Mouse (Mus musculus) bone marrow, adult 2 months (tissue): Measurements from ENCODE around the gene Clk2. TPM values are rescaled to one million over a fixed set of nuclear protein-coding genes. Genes with fewer than 3 reads are reported as not detected.

Experiments
- H3K27ac ChIP-seq: fragments of 200-500 bp; 2 replicates; pipeline ENCODE4 v1.5.1; 2012; ENCODE audit warnings: low read depth, mild to moderate bottlenecking, control low read depth, inconsistent platforms, low read length; ENCODE audit not compliant: control insufficient read depth, poor library complexity, insufficient read depth
- H3K4me1 ChIP-seq: fragments of 200-500 bp; 2 replicates; pipeline ENCODE4 v1.6.1; 2011; ENCODE audit warnings: low read length; ENCODE audit not compliant: control insufficient read depth, insufficient read depth
- H3K4me3 ChIP-seq: fragments of 200-500 bp; replicated peaks from 2 replicates; pipeline ENCODE3; 2011; ENCODE audit warnings: mild to moderate bottlenecking, low read depth, low read length, control low read depth; ENCODE audit not compliant: control insufficient read depth
- CTCF ChIP-seq: fragments of 200-500 bp; IDR thresholded peaks from 2 replicates; pipeline ENCODE4 v1.5.1; 2011; ENCODE audit warnings: low read length, control low read depth; ENCODE audit not compliant: control insufficient read depth, insufficient read depth
- POLR2A ChIP-seq: fragments of 200-500 bp; IDR thresholded peaks from 2 replicates; pipeline ENCODE4 v1.6.1; 2011; ENCODE audit warnings: low read depth, mild to moderate bottlenecking, control low read depth, low read length, borderline replicate concordance; ENCODE audit not compliant: control insufficient read depth
- WGBS: fragments of 180-500 bp; shearing (Covaris S2); methylation state at CpG from one replicate; pipeline ENCODE4 v1.1.7; 2018; 5-methylcytosine and 5-hydroxymethylcytosine counted together
- polyA plus RNA-seq: library from polyadenylated mRNA; stranded (reverse); fragments of >200 nt; gene quantifications from 2 replicates; pipeline ENCODE4 v1.2.4, GENCODE M21; 2011; ENCODE audit warnings: low replicate concordance; ENCODE audit not compliant: missing spikeins, insufficient read depth, insufficient read length

Clk2 gene
- polyA plus RNA-seq, 1 experiment = 90.9 TPM

DNA sequence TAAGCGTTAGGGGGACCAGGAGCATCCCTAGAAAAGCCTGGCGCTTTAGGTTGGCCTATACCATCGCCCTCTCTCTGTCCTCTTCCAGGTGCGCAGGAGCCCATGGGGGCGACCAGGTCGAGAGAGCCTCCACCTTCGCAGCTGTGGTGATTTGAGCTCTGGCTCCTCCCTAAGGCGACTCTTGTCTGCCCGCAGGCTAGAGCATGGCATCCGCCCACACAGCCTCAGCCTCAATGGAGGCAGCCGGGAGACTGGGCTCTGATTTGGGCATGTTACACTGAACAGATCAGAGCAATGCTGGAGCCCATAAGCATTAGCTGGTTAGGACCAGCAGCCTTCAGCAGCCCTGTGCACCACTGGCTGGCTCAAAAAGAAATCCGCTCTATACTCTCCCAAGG is 23.9 kb downstream of the Clk2 start:
- Histone ChIP-seq H3K27ac (peak overlapping the region; percentile 33), H3K4me1 (peaks cover 2% of the 10 kb centered on the region), H3K4me3 (peak overlapping the region; percentile 2)
- TF ChIP-seq CTCF (no peak), POLR2A (no peak)
- WGBS = 74% methylated on average over 12 of the region's 12 CpGs

DNA sequence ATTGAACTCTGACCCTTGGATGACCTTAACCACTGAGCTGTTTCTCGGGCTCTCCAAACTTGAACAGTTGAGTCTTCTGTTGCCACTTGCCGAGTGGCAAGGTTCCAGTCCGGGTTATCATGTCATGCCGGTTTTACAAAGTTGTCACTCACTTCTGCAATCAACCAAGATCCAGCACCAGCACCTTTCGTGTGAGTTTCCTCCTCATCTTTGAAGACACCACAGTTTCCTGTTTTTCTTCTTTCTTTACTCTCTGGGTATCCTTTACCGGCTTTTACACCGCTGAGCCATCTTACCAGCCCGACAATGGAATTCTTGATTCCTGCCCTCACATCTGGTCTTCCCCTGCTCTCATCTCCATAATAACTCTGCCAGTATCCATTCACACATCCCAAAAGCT is 25.8 kb downstream of the Clk2 start:
- Histone ChIP-seq H3K27ac (peak overlapping the region; percentile 2; the same call in 1 of the 2 replicates), H3K4me1 (peaks cover 2% of the 10 kb centered on the region; the same call in 1 of the 2 replicates), H3K4me3 (no peak overlapping the region)
- 3% methylated on average over 8 of the region's 8 CpGs for WGBS
- TF ChIP-seq CTCF = no peak
- no peak for TF ChIP-seq POLR2A

DNA sequence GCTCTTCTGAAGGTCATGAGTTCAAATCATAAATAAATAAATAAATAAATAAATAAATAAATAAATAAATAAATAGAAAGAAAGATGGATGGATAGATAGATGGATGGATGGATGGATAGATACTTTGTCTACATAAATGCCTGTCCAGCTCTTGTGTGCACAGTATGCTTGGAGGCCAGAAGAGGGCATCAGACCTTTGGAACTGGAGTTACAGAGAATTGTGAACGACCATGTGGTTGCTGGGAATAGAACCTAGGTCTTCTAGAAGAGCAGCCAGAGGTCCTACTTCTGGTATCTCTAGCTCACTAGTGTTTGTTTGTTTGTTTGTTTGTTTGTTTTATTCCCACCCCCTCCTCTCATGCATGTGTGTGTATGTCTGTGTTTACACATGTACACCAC is 28.8 kb downstream of the Clk2 start:
- no peak overlapping the region for H3K4me3 ChIP-seq
- H3K4me1 ChIP-seq = no peaks in the 10 kb centered on the region; the same call in 1 of the 2 replicates
- WGBS = 24% methylated on average over 1 of the region's 1 CpGs
- TF ChIP-seq POLR2A = no peak
- TF ChIP-seq CTCF = no peak
- H3K27ac ChIP-seq = no peak overlapping the region

- no peak overlapping the region for H3K4me3 ChIP-seq
- WGBS = 75% methylated on average over 2 of the region's 2 CpGs
- no peak overlapping the region for H3K27ac ChIP-seq
- TF ChIP-seq POLR2A (no peak), CTCF (no peak)
- H3K4me1 ChIP-seq = no peaks in the 10 kb centered on the region; the same call in 1 of the 2 replicates
Observed at GRCm38 (mm10) chr3:89193853-89194252, 29.3 kb downstream of the Clk2 start.

DNA sequence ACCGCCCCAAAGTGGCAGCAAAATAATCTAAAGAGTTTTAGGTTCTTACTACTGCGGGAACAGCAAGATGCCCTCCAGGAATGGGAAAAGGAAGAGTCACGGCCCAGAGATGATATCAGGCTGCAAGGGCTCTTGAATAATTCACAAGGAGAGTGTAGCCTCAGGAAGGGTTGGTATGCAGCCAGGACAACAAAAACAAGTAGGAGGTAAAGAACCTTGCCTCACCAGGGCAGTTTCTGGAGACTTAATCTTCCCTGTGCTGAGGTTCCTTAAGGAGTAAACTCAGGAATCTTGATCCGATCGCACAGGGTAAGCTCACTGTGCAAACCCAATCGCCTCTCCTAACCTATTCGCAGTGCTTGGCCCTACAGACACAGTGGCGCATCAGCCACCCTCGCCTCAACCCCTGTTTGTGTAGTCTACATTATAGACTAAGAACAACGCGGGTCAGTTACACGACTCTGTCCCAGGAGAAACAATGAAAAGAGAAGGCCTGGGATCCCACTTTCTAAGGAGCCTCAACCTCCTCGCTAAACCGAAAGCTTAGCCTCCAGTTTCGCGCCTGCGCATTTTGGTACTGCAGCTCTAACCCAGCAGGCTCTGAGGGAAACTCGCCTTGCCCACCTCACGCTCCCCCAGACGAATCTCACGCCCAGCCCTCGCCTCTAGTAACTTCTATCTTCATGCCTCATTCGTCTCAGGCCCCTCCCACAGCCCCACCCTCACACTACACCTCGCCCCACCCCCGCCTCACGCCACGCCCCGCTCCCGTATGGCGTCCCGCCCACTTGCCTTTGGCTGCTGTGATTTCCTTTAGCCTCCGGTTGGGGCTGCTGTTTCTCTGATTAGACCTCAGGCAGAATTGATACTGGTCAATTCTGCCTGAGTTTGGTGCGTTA is 31.6 kb downstream of the Clk2 start:
- peak overlapping the region; percentile 42 for H3K27ac ChIP-seq
- peak overlapping the region; percentile 68 for H3K4me3 ChIP-seq
- TF ChIP-seq POLR2A = peak; percentile 75; the same call in 1 of the 2 replicates
- peak; percentile 5; the same call in 1 of the 2 replicates for TF ChIP-seq CTCF
- no peaks in the 10 kb centered on the region; the same call in 1 of the 2 replicates for H3K4me1 ChIP-seq
- 5% methylated on average over 33 of the region's 33 CpGs for WGBS

DNA sequence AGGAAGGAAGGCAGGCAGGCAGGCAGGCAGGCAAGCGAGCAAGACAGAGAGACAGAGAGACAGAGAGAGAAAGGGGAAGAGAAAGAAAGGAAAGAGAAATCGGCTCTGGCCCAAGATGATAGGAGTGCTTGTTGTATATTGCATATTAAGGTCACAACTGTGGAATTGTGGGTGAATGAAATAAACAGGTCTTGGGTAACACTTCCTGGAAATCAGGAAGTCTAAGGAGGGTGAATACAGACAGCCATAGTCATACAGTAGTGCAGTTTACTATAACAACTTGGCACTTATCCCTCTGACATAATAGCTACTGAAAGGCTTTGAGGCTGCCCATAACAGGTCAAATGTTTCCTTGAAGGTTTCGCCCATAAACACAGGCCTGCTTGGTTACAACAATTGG is 35.2 kb downstream of the Clk2 start:
- Histone ChIP-seq H3K4me3 (no peak overlapping the region), H3K4me1 (peaks cover 3% of the 10 kb centered on the region), H3K27ac (no peak overlapping the region)
- WGBS = 33% methylated on average over 3 of the region's 3 CpGs
- TF ChIP-seq POLR2A (no peak), CTCF (no peak)

- Histone ChIP-seq H3K4me3 (peak within 1 kb of the TSS; percentile 88), H3K27ac (no peak within 1 kb of the TSS), H3K4me1 (peaks cover 3% of the 10 kb centered on the region)
- 22% methylated on average over 13 of the region's 13 CpGs for WGBS
- TF ChIP-seq CTCF (no peak), POLR2A (no peak)
Observed at GRCm38 (mm10) chr3:89202253-89203141, 37.9 kb downstream of the Clk2 start, which contains the start of gene Gba. Gene Gba (plus strand): TSS chr3:89202928.

GRCm38 (mm10) chr3:89203142-89203514 is 38.5 kb downstream of the Clk2 start:
- Histone ChIP-seq H3K27ac (no peak overlapping the region), H3K4me3 (peak overlapping the region; percentile 88), H3K4me1 (peaks cover 3% of the 10 kb centered on the region)
- 29% methylated on average over 5 of the region's 5 CpGs for WGBS
- TF ChIP-seq CTCF = no peak
- TF ChIP-seq POLR2A = no peak
